Mouse (Mus musculus): Measurements from ENCODE around the gene Ano6. TPM values are rescaled to one million over a fixed set of nuclear protein-coding genes. Genes with fewer than 3 reads are reported as not detected.

The Ano6 gene
- total RNA-seq, 2 experiments from 2014 or later = 26.9 to 32.4 TPM

DNA sequence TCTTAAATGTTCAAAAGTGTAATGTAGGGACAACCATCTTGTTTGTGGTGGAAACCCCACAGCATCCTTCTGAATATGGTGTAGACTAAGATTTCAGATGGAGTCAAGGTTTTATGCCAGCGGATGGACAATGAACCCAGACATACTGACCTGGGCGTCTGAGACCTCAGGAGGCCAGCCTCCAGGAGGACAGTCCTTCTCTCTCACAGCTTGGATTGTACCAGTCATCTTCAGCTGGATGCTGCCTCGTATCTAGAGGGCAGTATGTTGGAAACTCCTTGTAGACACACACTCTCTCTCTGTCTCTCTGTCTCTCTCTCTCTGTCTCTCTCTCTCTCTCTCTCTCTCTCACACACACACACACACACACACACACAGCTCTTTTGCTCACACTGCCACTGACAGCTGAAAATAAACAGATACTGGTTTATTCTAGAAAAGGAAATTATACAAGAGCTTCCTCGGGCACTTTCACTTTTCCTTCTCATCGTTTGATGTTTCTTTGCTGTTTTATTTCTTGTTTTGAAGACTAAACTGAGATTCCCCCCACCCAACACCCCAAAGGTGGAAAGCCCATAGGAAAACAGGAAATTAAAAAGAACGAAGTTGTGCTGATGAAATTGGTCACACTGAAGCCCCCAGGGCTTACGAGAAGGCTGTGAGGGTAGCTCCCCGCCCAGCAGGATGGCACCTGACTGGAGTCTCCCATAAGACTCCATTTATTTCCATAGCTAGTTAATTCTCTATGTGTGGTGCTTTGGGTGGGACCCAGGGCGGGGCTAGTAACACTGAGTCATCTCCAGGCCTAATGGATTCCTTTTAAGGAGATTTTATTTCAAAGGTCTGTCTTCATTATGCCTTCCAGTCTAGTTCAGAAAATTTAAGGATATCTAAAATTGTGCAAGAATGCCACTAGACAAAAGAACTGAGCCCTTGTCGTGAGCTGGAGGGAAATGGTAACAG, 94.3 kb downstream of the Ano6 start:
- DNase-seq (ENCODE audit: low spot score in 2 of 2) = no peak
- no peak overlapping the region for H3K4me3 ChIP-seq
- no peak overlapping the region for H3K27ac ChIP-seq
- TF ChIP-seq CTCF (conservative IDR thresholded peaks at IDR 0.05) = no peak

DNA sequence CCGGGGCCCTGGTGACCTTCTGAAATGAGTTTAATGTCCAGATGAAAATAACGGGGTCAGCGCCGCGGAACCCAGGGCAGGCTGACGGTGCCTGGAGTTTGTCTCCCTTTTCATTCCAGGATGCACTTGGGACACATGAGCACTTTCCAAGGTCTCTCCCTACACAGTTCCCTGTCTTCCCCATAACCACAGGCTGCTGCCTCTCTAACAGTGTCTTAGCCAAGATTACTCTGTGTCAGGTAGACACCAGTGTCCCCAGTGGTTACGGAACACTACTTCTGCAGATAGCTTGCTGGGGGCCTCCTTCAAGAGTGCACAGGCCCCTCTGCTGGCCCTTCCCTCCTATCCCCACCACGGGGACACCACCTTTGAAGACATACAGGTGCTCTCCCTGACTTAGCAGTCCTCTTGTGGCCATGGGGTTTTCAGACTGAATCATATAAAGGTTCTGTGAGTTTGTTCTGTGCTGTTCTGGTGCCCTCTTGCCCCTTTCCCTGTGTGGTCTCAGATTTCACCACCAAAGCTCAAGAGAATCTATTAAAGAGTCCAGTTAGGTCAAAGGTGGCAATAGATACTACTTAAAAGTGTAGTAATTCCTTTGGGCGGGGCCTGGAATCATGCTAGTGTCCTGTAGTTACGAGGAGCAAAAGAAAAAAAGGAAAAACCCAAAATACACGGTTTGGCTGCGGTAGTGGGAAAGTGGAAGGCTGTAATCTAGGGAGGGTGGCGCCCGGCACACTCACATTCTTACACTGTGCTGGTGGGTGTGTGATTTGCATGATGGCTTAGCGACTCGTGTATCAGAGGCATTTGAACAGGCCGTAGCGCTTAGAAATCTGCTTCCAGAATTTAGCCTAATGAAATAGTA, 95.5 kb downstream of the Ano6 start:
- H3K4me3 ChIP-seq = no peak overlapping the region
- no peak for TF ChIP-seq CTCF (conservative IDR thresholded peaks at IDR 0.05)
- no peak for DNase-seq (ENCODE audit: low spot score in 2 of 2)
- peak overlapping the region; percentile 83 for H3K27ac ChIP-seq

DNA sequence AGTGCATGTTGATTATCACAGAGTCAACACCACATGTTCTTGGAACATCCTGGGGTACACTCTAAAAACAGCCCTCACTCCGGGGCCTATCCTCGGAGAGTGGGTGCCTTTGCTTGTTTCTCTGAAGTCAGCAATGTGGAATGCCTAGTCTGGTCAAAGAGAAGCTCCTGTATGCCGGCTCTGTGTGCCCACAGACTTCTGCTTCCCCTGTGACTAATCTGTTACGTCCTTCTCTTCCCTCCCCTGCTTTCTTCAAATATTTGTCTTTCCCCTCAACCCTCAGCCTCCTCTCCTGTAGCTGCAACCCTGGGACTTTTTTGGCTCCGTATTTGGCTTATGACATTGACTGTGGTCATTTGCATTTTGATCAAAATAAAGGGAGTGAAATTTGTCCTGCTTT, 96.7 kb downstream of the Ano6 start:
- DNase-seq (ENCODE audit: low spot score in 2 of 2) = peak in 1 of 2 experiments; percentile 49
- peak overlapping the region; percentile 83 for H3K27ac ChIP-seq
- H3K4me3 ChIP-seq = no peak overlapping the region
- TF ChIP-seq CTCF (conservative IDR thresholded peaks at IDR 0.05) = no peak

DNA sequence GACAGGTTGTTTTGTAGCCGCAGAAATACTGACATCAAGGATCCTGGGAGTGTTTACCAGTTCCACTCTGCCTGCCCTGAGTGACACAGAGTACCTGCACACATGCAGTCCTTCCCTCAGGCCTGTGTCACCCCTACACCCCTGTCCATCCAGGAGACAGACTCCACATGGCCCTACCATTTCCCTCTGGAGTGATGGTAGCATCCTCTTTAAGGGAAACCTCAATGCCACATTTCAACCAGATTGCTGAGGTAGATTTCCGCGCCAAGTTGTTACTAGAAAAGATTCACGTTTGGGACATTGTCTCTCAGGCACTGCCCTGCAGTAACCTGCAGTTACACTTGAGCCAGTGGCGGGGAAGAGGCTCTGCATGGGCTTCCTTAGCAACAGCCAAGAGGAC, 97.9 kb downstream of the Ano6 start:
- no peak for TF ChIP-seq CTCF (conservative IDR thresholded peaks at IDR 0.05)
- DNase-seq (ENCODE audit: low spot score in 2 of 2) = no peak
- H3K4me3 ChIP-seq = no peak overlapping the region
- H3K27ac ChIP-seq = no peak overlapping the region

DNA sequence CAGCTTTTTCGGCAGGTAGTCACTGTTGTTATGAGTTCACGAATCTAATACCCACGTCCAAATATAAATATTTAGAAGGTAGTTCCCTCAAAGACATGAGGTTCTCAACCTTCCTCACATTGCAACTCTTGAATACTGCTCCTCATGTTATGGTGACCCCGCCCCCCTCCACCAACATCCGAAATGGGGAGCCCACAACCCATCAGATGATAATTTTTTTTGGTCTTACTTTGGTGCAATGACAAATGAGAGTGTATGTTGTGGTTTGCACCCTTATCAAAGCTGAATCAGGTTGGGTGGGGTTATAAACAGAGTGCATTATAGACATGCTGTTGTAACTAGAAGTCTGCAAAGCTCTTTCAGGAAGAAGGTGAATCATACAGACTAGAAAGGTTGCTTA, 99.7 kb downstream of the Ano6 start:
- Histone ChIP-seq H3K27ac (no peak overlapping the region), H3K4me3 (no peak overlapping the region)
- TF ChIP-seq CTCF (conservative IDR thresholded peaks at IDR 0.05) = no peak
- no peak for DNase-seq (ENCODE audit: low spot score in 2 of 2)

DNA sequence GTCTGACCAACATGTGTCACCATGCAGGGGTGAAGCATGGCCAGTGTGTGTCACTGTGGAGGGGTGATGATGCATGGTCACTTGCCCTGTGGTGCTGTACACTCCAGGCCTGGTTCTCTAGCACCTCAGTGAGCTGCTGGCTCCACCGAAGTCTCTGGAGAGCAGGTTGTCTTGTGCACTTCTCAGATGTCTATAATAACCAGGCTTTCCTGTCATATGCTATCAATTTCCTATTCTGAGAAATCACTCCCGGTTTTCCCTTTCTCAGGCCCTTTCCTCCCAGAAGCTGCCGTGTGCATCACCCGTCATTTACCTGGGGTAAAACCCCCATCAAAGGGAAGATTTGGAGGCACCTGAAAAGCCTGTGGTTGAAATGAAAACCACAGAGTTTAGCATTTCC, 101.5 kb downstream of the Ano6 start:
- no peak for TF ChIP-seq CTCF (conservative IDR thresholded peaks at IDR 0.05)
- DNase-seq (ENCODE audit: low spot score in 2 of 2) = no peak
- Histone ChIP-seq H3K27ac (no peak overlapping the region), H3K4me3 (no peak overlapping the region)

DNA sequence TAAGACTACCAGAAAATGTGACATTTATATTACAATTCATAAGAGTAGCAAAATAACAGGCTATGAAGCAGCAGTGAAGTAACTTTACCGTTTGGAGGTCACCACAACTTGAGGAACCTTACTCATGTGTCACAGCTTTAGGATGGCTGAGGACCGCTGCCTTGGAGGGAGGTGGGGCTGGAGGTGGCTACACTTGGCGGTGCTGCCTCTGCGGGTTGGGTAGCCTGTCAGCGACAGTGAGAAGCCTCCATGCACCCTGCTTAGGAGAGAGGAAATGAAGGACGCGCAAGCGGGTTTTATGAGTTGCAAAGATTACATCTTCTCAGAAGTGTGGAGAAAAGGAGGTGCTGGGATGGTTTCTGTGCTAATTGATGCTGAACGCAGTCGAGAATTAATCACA, 102.3 kb downstream of the Ano6 start:
- no peak for TF ChIP-seq CTCF (conservative IDR thresholded peaks at IDR 0.05)
- no peak overlapping the region for H3K4me3 ChIP-seq
- no peak overlapping the region for H3K27ac ChIP-seq
- no peak for DNase-seq (ENCODE audit: low spot score in 2 of 2)

DNA sequence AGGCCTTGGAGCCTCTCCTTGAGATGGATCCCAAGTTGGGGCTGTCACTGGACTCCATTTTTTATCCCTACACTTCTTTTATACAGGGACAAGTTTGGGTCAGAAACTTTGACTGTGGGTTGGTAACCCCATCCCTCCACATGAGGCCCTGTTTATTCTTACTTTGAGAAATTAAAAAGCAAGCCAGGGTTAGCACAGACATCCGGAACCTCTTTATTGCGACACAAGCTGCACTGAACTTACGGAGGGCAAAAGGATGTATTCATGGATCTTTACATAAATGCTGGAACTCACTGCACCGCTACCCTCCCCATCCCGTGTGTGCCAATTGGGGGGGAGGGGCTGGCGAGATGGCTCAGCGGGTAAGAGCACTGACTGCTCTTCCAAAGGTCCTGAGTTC, 105.1 kb downstream of the Ano6 start:
- no peak for DNase-seq (ENCODE audit: low spot score in 2 of 2)
- no peak overlapping the region for H3K4me3 ChIP-seq
- TF ChIP-seq CTCF (conservative IDR thresholded peaks at IDR 0.05) = no peak
- no peak overlapping the region for H3K27ac ChIP-seq

DNA sequence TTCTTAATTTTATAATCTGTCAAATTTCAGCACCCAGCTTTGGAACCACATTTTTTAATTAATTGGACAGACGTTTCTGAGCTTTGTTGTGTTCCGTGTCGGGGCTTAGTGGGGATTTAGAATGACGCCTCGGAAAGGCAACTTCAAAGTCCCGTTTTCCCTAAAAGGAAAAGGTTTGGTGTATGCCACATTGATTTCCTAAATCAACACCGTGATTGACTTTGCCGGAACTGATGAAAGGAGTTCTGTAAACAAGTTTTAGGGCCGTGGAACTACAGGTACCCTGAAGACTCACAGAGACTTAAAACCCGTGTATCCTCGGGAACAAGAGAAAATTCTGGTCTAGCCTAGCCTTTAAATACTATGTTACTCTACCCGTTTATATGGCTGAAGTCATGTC, 107.0 kb downstream of the Ano6 start:
- H3K27ac ChIP-seq = no peak overlapping the region
- no peak for DNase-seq (ENCODE audit: low spot score in 2 of 2)
- no peak for TF ChIP-seq CTCF (conservative IDR thresholded peaks at IDR 0.05)
- no peak overlapping the region for H3K4me3 ChIP-seq

DNA sequence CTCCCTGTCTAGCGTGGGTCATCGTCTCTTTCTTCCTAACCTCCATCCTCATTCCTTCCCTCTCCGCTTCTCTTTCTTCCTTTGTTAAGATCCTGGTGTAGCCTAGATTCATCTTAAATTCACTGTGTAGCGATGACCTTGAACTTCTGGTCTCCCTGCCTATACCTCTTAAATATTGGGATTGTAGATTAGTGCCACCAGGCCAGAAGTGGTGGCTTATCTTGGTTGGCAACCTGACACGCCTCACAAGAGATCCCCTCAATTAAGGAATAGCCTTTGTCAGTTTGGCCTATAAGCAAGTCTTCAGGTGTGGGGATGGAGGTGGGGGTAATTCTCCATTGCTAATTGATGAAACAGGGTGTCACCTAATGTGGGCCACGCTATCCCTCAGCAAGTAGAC, 107.8 kb downstream of the Ano6 start:
- no peak for TF ChIP-seq CTCF (conservative IDR thresholded peaks at IDR 0.05)
- no peak for DNase-seq (ENCODE audit: low spot score in 2 of 2)
- Histone ChIP-seq H3K4me3 (no peak overlapping the region), H3K27ac (no peak overlapping the region)

DNA sequence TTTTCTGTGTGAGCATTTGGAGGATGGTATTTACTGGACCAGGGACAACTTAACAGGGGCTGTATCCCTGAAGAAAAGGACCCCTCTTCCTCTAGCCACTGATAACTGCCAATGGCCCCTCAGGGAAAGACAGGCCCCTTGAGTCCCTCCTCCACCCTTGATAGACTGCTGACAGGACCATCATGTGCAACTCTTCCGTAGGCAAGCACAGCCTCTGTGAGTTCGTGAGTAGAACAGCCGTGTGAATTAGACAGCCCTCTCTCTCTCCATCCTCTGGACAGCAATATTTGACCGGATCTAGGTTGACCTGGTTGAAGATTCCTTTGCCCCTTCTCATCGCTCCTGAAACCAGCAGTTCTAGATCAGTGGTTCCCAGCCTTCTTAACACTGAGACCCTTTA, 111.8 kb downstream of the Ano6 start:
- H3K27ac ChIP-seq = no peak overlapping the region

DNA sequence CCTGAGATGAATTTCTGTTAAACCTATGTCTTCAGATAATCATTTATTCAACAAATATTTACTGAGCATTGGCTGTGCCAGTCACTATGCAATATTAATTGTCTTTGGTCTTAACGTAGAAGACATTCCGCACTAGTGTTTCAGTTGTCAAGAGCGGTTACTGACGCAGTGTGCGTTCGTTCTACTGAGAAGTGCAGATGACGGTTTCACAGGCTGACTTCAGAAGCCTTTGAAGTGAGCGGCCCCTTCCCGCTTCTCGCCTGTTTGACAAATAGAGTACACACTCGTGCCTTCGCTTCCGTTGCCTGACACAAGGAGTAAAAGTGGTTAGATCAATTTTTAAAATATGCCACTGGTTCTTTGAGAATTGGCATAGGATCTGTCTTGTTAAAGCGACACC, 113.6 kb downstream of the Ano6 start:
- no peak overlapping the region for H3K4me3 ChIP-seq
- no peak for TF ChIP-seq CTCF (conservative IDR thresholded peaks at IDR 0.05)
- no peak overlapping the region for H3K27ac ChIP-seq
- no peak for DNase-seq (ENCODE audit: low spot score in 2 of 2)

More for the DNA sequence above, 111.8 kb downstream of the Ano6 start:
- DNase-seq (ENCODE audit: low spot score in 2 of 2) = no peak
- TF ChIP-seq CTCF (conservative IDR thresholded peaks at IDR 0.05) = no peak
- no peak overlapping the region for H3K4me3 ChIP-seq

DNA sequence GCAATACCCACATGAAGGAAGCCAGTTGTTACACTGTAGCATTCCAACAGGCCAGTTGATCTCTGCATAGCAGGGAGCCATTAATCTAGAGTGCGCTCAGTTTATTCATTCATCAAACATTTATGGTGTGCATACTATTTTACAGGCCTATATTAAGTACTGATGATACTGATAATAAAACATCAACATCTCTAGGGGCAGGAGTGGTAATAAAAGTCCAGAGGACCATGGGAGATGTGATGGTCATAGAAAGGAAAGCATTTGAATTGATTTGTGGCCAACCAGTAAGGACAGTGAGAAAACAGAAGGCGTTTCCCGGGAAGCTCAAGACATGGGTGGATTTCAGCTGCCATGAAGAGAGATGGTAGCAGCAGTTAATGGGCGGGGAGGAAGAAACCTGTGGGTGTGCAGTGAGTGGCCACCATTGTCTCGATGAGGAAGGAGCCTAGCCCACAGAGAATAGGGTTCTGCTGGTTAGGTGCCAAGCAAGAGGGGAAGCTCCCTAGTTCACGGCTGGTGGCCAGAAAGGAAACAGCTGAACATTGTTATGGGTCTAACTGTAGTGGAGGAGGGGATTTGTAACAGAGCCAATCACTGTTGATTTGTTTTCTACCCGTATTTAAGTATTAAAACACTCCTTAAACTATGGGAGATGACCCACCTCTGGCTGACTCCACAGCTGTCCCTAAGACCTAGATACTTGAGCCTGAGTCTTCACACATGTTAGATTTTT, 115.5 kb downstream of the Ano6 start:
- H3K27ac ChIP-seq = no peak overlapping the region
- TF ChIP-seq CTCF (conservative IDR thresholded peaks at IDR 0.05) = no peak

More for the DNA sequence above, 115.5 kb downstream of the Ano6 start:
- DNase-seq (ENCODE audit: low spot score in 2 of 2) = no peak
- H3K4me3 ChIP-seq = no peak overlapping the region
